Mouse (Mus musculus) heart, adult 2 months (tissue): Measurements from ENCODE around the gene Prr19. TPM values are rescaled to one million over a fixed set of nuclear protein-coding genes. Genes with fewer than 3 reads are reported as not detected.

ENCODE experiments used
- DNase-seq, 2 experiments: peaks; one replicate each; pipeline ENCODE4 v3.0.0; 2021
- H3K27ac ChIP-seq: fragments of 200-600 bp; 2 replicates; pipeline ENCODE4 v1.8.1; 2022
- H3K27me3 ChIP-seq: fragments of 200-500 bp; 2 replicates; pipeline ENCODE4 v1.6.1; 2012; ENCODE audit warnings: mild to moderate bottlenecking, low read length, inconsistent platforms, mixed read lengths; ENCODE audit not compliant: control insufficient read depth, insufficient read depth
- H3K36me3 ChIP-seq: fragments of 200-500 bp; 2 replicates; pipeline ENCODE4 v1.6.1; 2012; ENCODE audit warnings: low read length, inconsistent platforms; ENCODE audit not compliant: control insufficient read depth, insufficient read depth
- H3K4me1 ChIP-seq: fragments of 200-500 bp; 2 replicates; pipeline ENCODE4 v1.6.1; 2011; ENCODE audit warnings: low read length; ENCODE audit not compliant: control insufficient read depth, insufficient read depth
- H3K4me3 ChIP-seq: fragments of 200-600 bp; 2 replicates; pipeline ENCODE4 v1.8.1; 2022
- H3K79me2 ChIP-seq: fragments of 200-500 bp; replicated peaks from 2 replicates; pipeline ENCODE4 v1.6.1; 2012; ENCODE audit warnings: mild to moderate bottlenecking, inconsistent platforms, low read length, moderate library complexity, mixed read lengths; ENCODE audit not compliant: control insufficient read depth, insufficient read depth
- H3K9ac ChIP-seq: fragments of 200-500 bp; 2 replicates; pipeline ENCODE4 v1.6.1; 2012; ENCODE audit warnings: low read depth, mild to moderate bottlenecking, control low read depth, inconsistent platforms, low read length, mixed read lengths
- CTCF ChIP-seq: fragments of 200-600 bp; IDR thresholded peaks from 2 replicates; pipeline ENCODE4 v1.8.1; 2022; ENCODE audit warnings: antibody characterized with exemption, mild to moderate bottlenecking, moderate library complexity
- EP300 ChIP-seq: fragments of 200-500 bp; IDR thresholded peaks from 2 replicates; pipeline ENCODE4 v1.6.1; 2011; ENCODE audit warnings: low read depth, low read length, control low read depth; ENCODE audit not compliant: insufficient read depth
- POLR2A ChIP-seq: fragments of 200-500 bp; IDR thresholded peaks from 2 replicates; pipeline ENCODE4 v1.6.1; 2011; ENCODE audit warnings: mild to moderate bottlenecking, low read depth, low read length, control low read depth; ENCODE audit not compliant: insufficient read depth
- WGBS: fragments of 180-500 bp; shearing (Covaris S2); methylation state at CpG from one replicate; pipeline ENCODE4 v1.1.7; 2018; 5-methylcytosine and 5-hydroxymethylcytosine counted together
- intact Hi-C: fragments of 180-260 bp; cut with DNase I; formaldehyde crosslinking; loops from one replicate; pipeline ENCODE4 v1.15.1; 2025
- polyA plus RNA-seq: library from polyadenylated mRNA; depleted of rRNA; stranded (reverse); fragments of >200 nt; gene quantifications from 2 replicates; pipeline ENCODE4 v1.2.3, GENCODE M21; 2012
- total RNA-seq, 2 experiments: library from RNA; stranded (reverse); gene quantifications; 2 replicates each; pipeline ENCODE4 v1.2.3; 2021

Gene Prr19
- total and polyA plus RNA-seq, 3 experiments: not detected

GRCm38 (mm10) chr7:25285511-25286238 lies 15.5 kb upstream of the Prr19 start:
- H3K4me3 ChIP-seq: no peak overlapping the region
- no peak for DNase-seq
- intact Hi-C loops: no loop called here
- H3K27ac ChIP-seq: no peak overlapping the region
- H3K27me3 ChIP-seq: no peaks in the 10 kb centered on the region
- H3K4me1 ChIP-seq: peaks cover 14% of the 10 kb centered on the region
- no peak overlapping the region for H3K9ac ChIP-seq
- H3K79me2 ChIP-seq: no peaks in the 10 kb centered on the region
- no peaks in the 10 kb centered on the region for H3K36me3 ChIP-seq
- 89% methylated on average over 20 of the region's 20 CpGs for WGBS
- no peak for TF ChIP-seq CTCF
- TF ChIP-seq EP300: no peak
- no peak for TF ChIP-seq POLR2A

- intact Hi-C loops: no loop called here
- no peaks in the 10 kb centered on the region for H3K27me3 ChIP-seq
- no peaks in the 10 kb centered on the region for H3K79me2 ChIP-seq
- DNase-seq: no peak
- TF ChIP-seq CTCF (peak; percentile 20; the same call in 1 of the 2 replicates), EP300 (no peak), POLR2A (no peak)
- H3K4me1 ChIP-seq: peaks cover 6% of the 10 kb centered on the region
- WGBS: 74% methylated on average over 8 of the region's 8 CpGs
- H3K27ac ChIP-seq: no peak overlapping the region
- no peak overlapping the region for H3K9ac ChIP-seq
- no peak overlapping the region for H3K4me3 ChIP-seq
- H3K36me3 ChIP-seq: no peaks in the 10 kb centered on the region
Observed at GRCm38 (mm10) chr7:25286989-25287388, 14.2 kb upstream of the Prr19 start.

- H3K27ac ChIP-seq: no peak overlapping the region
- TF ChIP-seq POLR2A (no peak), CTCF (no peak), EP300 (no peak)
- no peaks in the 10 kb centered on the region for H3K36me3 ChIP-seq
- H3K9ac ChIP-seq: no peak overlapping the region
- WGBS: 87% methylated on average over 12 of the region's 12 CpGs
- intact Hi-C loops: no loop called here
- H3K4me3 ChIP-seq: no peak overlapping the region
- no peaks in the 10 kb centered on the region for H3K27me3 ChIP-seq
- no peak for DNase-seq
- H3K4me1 ChIP-seq: peaks cover 4% of the 10 kb centered on the region
- no peaks in the 10 kb centered on the region for H3K79me2 ChIP-seq
Observed at GRCm38 (mm10) chr7:25288011-25288410, 13.2 kb upstream of the Prr19 start.

- H3K36me3 ChIP-seq: no peaks in the 10 kb centered on the region
- intact Hi-C loops: no loop called here
- DNase-seq: no peak
- H3K27me3 ChIP-seq: no peaks in the 10 kb centered on the region
- WGBS: 77% methylated on average over 3 of the region's 3 CpGs
- H3K4me1 ChIP-seq: peaks cover 2% of the 10 kb centered on the region
- no peaks in the 10 kb centered on the region for H3K79me2 ChIP-seq
- H3K9ac ChIP-seq: no peak overlapping the region
- no peak for TF ChIP-seq POLR2A
- TF ChIP-seq CTCF: no peak
- TF ChIP-seq EP300: no peak
- no peak overlapping the region for H3K4me3 ChIP-seq
- no peak overlapping the region for H3K27ac ChIP-seq
Observed at GRCm38 (mm10) chr7:25288721-25289120, 12.5 kb upstream of the Prr19 start.

- no peaks in the 10 kb centered on the region for H3K4me1 ChIP-seq
- intact Hi-C loops: no loop called here
- TF ChIP-seq EP300 (no peak), CTCF (peak; percentile 18; the same call in 1 of the 2 replicates)
- no peak overlapping the region for H3K4me3 ChIP-seq
- 96% methylated on average over 3 of the region's 3 CpGs for WGBS
- no peak overlapping the region for H3K9ac ChIP-seq
- H3K79me2 ChIP-seq: no peaks in the 10 kb centered on the region
- no peak overlapping the region for H3K27ac ChIP-seq
- H3K36me3 ChIP-seq: no peaks in the 10 kb centered on the region
- DNase-seq: no peak
- no peaks in the 10 kb centered on the region for H3K27me3 ChIP-seq
Observed at GRCm38 (mm10) chr7:25289925-25290324, 11.3 kb upstream of the Prr19 start.

- intact Hi-C loops: no loop called here
- no peak overlapping the region for H3K9ac ChIP-seq
- no peaks in the 10 kb centered on the region for H3K27me3 ChIP-seq
- WGBS: 94% methylated on average over 1 of the region's 1 CpGs
- no peak for TF ChIP-seq CTCF
- no peak for TF ChIP-seq POLR2A
- TF ChIP-seq EP300: no peak
- no peaks in the 10 kb centered on the region for H3K36me3 ChIP-seq
- H3K79me2 ChIP-seq: no peaks in the 10 kb centered on the region
- no peaks in the 10 kb centered on the region for H3K4me1 ChIP-seq
- DNase-seq: no peak
- H3K27ac ChIP-seq: no peak overlapping the region
- H3K4me3 ChIP-seq: no peak overlapping the region
Observed at GRCm38 (mm10) chr7:25290463-25290862, 10.7 kb upstream of the Prr19 start.
